Mouse (Mus musculus) natural killer cell, adult 2 months (primary cell): ENCODE measurements around the gene Nuak2.
"Not testable (repeated sequence)": the region's sequence is repeated elsewhere in the genome, so short reads cannot be mapped to it uniquely, and the experiment has no call there.

ENCODE experiments used
- DNase-seq, 2 experiments: peaks; one replicate each; pipeline ENCODE4 v3.0.0; 2022; ENCODE audit warnings: low spot score in 2 of 2

Nuak2 gene

GRCm38 (mm10) chr1:132327477-132327876 lies 11.6 kb downstream of the Nuak2 start:
- no peak for DNase-seq

GRCm38 (mm10) chr1:132328565-132328964 lies 12.6 kb downstream of the Nuak2 start:
- DNase-seq, result no peak

- DNase-seq, result no peak
Measured at GRCm38 (mm10) chr1:132329656-132330055, 13.7 kb downstream of the Nuak2 start.

GRCm38 (mm10) chr1:132330397-132330796 lies 14.5 kb downstream of the Nuak2 start:
- DNase-seq, result no peak

- no peak for DNase-seq
Measured at GRCm38 (mm10) chr1:132331283-132331682, 15.4 kb downstream of the Nuak2 start.

GRCm38 (mm10) chr1:132333201-132333600 lies 17.3 kb downstream of the Nuak2 start:
- DNase-seq, result no peak

GRCm38 (mm10) chr1:132333675-132334141 lies 17.8 kb downstream of the Nuak2 start:
- DNase-seq, result no peak

- DNase-seq, result no peak
Measured at GRCm38 (mm10) chr1:132334178-132334801, 18.4 kb downstream of the Nuak2 start.

GRCm38 (mm10) chr1:132335378-132335965 lies 19.5 kb downstream of the Nuak2 start:
- no peak for DNase-seq

GRCm38 (mm10) chr1:132336921-132337320 lies 21.0 kb downstream of the Nuak2 start:
- peak in 1 of 2 experiments; percentile 27 for DNase-seq

GRCm38 (mm10) chr1:132338027-132338660 lies 22.2 kb downstream of the Nuak2 start:
- no peak for DNase-seq

GRCm38 (mm10) chr1:132341731-132342501 lies 26.0 kb downstream of the Nuak2 start:
- DNase-seq, result peak; percentile 84 to 94

- DNase-seq, result no peak
Measured at GRCm38 (mm10) chr1:132342518-132342917, 26.6 kb downstream of the Nuak2 start.

GRCm38 (mm10) chr1:132343191-132343590 lies 27.3 kb downstream of the Nuak2 start:
- peak in 1 of 2 experiments; percentile 27 for DNase-seq

GRCm38 (mm10) chr1:132343656-132344055 lies 27.7 kb downstream of the Nuak2 start:
- DNase-seq, result peak in 1 of 2 experiments; percentile 13

- DNase-seq, result no peak
Measured at GRCm38 (mm10) chr1:132345514-132345913, 29.6 kb downstream of the Nuak2 start.

GRCm38 (mm10) chr1:132346134-132346851 lies 30.4 kb downstream of the Nuak2 start:
- peak; percentile 16 to 26 for DNase-seq

- no peak for DNase-seq
Measured at GRCm38 (mm10) chr1:132346951-132347350, 31.0 kb downstream of the Nuak2 start.

GRCm38 (mm10) chr1:132348401-132348800 lies 32.5 kb downstream of the Nuak2 start:
- DNase-seq, result no peak

GRCm38 (mm10) chr1:132349049-132349448 lies 33.1 kb downstream of the Nuak2 start:
- DNase-seq, result not testable (repeated sequence)

- DNase-seq, result not testable (repeated sequence)
Measured at GRCm38 (mm10) chr1:132349601-132350000, 33.7 kb downstream of the Nuak2 start.
